Mouse (Mus musculus): ENCODE results near the gene Cdc14a. TPM values are rescaled to one million over a fixed set of nuclear protein-coding genes. Genes with fewer than 3 reads are reported as not detected.

The Cdc14a gene
- polyA plus RNA-seq, 1 experiment from 2014 or later: 8.5 TPM

GRCm38 (mm10) chr3:116409486-116409885 is 14.3 kb downstream of the Cdc14a start:
- no peak overlapping the region for H3K27ac ChIP-seq (replicated peaks)
- WGBS: 66% methylated on average over 8 of the region's 8 CpGs
- ATAC-seq (replicated peaks): no peak
- H3K4me2 ChIP-seq (replicated peaks): no peak overlapping the region
- no peak overlapping the region for H3K9ac ChIP-seq (replicated peaks)
- H3K4me1 ChIP-seq: peaks cover 10% of the 10 kb centered on the region
- no peaks in the 10 kb centered on the region for H3K9me3 ChIP-seq
- H3K4me3 ChIP-seq: no peak overlapping the region
- no peaks in the 10 kb centered on the region for H3K36me3 ChIP-seq
- H3K27me3 ChIP-seq: no peaks in the 10 kb centered on the region

DNA sequence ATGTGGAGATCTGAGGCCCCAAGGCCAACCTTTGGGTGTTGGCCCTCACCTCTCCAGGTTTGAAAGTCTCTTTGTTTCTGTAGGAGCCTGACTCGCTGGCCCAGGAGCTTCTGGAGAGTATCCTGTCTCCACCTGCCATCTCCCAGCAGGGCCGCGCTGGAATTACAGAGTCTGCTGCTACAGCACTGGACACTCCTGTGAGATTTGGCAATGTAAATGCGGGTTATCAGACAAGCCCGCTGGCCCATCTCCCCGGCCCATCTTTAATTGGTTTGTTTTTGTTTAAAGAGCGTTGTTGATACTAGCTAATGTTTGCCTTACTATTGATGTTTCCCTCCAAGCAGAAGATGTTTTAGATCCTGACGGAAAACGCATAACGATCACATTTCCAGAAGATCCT is 15.0 kb downstream of the Cdc14a start:
- Histone ChIP-seq H3K4me3 (no peak overlapping the region), H3K36me3 (no peaks in the 10 kb centered on the region), H3K4me2 (replicated peaks) (no peak overlapping the region), H3K4me1 (peaks cover 10% of the 10 kb centered on the region), H3K27ac (replicated peaks) (no peak overlapping the region), H3K9me3 (no peaks in the 10 kb centered on the region), H3K27me3 (no peaks in the 10 kb centered on the region), H3K9ac (replicated peaks) (no peak overlapping the region)
- no peak for ATAC-seq (replicated peaks)
- WGBS: 75% methylated on average over 10 of the region's 10 CpGs

GRCm38 (mm10) chr3:116405516-116405915 is 18.3 kb downstream of the Cdc14a start:
- no peak overlapping the region for H3K4me3 ChIP-seq
- no peak for ATAC-seq (replicated peaks)
- no peak overlapping the region for H3K27ac ChIP-seq (replicated peaks)
- no peaks in the 10 kb centered on the region for H3K36me3 ChIP-seq
- H3K4me1 ChIP-seq: peaks cover 10% of the 10 kb centered on the region
- H3K9ac ChIP-seq (replicated peaks): no peak overlapping the region
- 49% methylated on average over 9 of the region's 9 CpGs for WGBS
- H3K27me3 ChIP-seq: no peaks in the 10 kb centered on the region
- H3K4me2 ChIP-seq (replicated peaks): no peak overlapping the region
- no peaks in the 10 kb centered on the region for H3K9me3 ChIP-seq

DNA sequence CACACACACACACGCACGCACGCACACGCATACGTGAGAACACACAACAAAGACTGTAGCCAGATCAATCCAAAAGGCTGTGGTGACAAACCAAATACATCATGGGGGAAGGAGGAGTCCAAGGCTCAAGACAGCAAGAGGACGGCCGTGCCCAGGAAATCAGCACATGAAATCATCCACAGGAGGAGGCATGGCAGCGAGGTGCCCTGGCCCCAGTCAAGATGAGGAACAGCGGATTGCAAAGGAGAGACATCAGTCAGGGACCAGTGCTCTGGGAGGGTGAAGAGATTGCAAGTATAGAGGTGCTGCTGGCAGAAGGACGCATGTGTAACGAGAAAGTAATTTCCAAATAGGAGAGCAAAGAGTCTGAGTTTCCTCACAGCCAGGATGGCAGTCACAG is 22.4 kb downstream of the Cdc14a start:
- 0 out of 2 replicates have a peak, but pooled peaks have one; percentile 7 for ATAC-seq (replicated peaks)
- Histone ChIP-seq H3K4me2 (replicated peaks) (no peak overlapping the region), H3K27ac (replicated peaks) (no peak overlapping the region), H3K9ac (replicated peaks) (no peak overlapping the region), H3K9me3 (no peaks in the 10 kb centered on the region), H3K27me3 (no peaks in the 10 kb centered on the region), H3K36me3 (no peaks in the 10 kb centered on the region), H3K4me1 (peaks cover 30% of the 10 kb centered on the region), H3K4me3 (no peak overlapping the region)
- WGBS: 70% methylated on average over 11 of the region's 11 CpGs

DNA sequence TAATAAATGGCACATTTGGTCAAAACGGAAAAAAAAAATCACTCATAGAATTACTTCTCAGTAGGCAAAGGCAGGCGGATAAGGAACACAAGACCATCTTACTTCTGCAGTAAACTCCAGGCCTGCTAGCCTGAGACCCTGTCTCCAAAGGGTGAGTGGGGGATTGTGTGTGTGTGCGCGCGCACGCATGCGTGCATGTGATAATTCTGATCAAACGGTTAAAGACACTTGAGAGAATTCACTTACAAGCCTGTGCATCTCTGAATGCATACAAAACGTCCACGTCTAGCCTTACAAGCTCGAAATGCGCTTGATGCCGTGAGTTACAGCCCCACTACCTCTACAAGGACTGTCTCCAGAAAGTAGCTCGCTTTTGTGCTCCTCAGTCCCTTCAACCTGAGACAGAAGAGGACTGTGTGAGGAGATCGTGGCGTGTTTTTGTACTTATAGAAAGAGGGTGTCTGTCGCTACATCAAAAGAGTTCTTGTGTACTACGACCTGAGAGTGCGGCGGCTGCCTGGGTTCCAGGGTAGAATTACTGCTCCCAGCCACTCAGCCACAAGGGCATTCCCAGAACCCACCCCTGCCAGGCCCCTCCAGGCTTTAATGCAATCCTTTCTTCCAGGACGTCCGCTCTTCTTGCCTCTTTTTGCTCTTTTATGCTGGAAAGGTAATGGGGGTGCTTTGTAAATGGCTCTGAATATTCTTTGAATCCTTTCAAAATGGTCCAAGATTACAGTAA is 24.3 kb downstream of the Cdc14a start:
- WGBS: 12% methylated on average over 22 of the region's 22 CpGs
- H3K27me3 ChIP-seq: no peaks in the 10 kb centered on the region
- peak overlapping the region; percentile 30 for H3K4me3 ChIP-seq
- peak overlapping the region; percentile 44 for H3K9ac ChIP-seq (replicated peaks)
- peaks cover 28% of the 10 kb centered on the region for H3K4me1 ChIP-seq
- H3K27ac ChIP-seq (replicated peaks): peak overlapping the region; percentile 76
- ATAC-seq (replicated peaks): peak; percentile 75
- H3K4me2 ChIP-seq (replicated peaks): peak overlapping the region; percentile 43
- H3K9me3 ChIP-seq: no peaks in the 10 kb centered on the region
- H3K36me3 ChIP-seq: no peaks in the 10 kb centered on the region

- peak overlapping the region; percentile 11 for H3K4me2 ChIP-seq (replicated peaks)
- H3K36me3 ChIP-seq: no peaks in the 10 kb centered on the region
- no peak overlapping the region for H3K9ac ChIP-seq (replicated peaks)
- H3K4me3 ChIP-seq: no peak overlapping the region
- H3K4me1 ChIP-seq: peaks cover 28% of the 10 kb centered on the region
- 59% methylated on average over 10 of the region's 10 CpGs for WGBS
- no peaks in the 10 kb centered on the region for H3K9me3 ChIP-seq
- 0 out of 2 replicates have a peak, but pooled peaks have one; percentile 23 for ATAC-seq (replicated peaks)
- peak overlapping the region; percentile 65 for H3K27ac ChIP-seq (replicated peaks)
- no peaks in the 10 kb centered on the region for H3K27me3 ChIP-seq
Observed at GRCm38 (mm10) chr3:116398543-116398942, 25.3 kb downstream of the Cdc14a start.

- H3K9ac ChIP-seq (replicated peaks): 0 out of 2 replicates have a peak overlapping the region, but pooled peaks have one; percentile 10
- H3K4me3 ChIP-seq: no peak overlapping the region
- H3K36me3 ChIP-seq: no peaks in the 10 kb centered on the region
- peaks cover 28% of the 10 kb centered on the region for H3K4me1 ChIP-seq
- peak; percentile 55 for ATAC-seq (replicated peaks)
- H3K27me3 ChIP-seq: no peaks in the 10 kb centered on the region
- peak overlapping the region; percentile 11; the same call in 1 of the 2 replicates for H3K4me2 ChIP-seq (replicated peaks)
- peak overlapping the region; percentile 65 for H3K27ac ChIP-seq (replicated peaks)
- no peaks in the 10 kb centered on the region for H3K9me3 ChIP-seq
- WGBS: 25% methylated on average over 7 of the region's 7 CpGs
Observed at GRCm38 (mm10) chr3:116397976-116398375, 25.9 kb downstream of the Cdc14a start.

GRCm38 (mm10) chr3:116397341-116397740 is 26.5 kb downstream of the Cdc14a start:
- no peak for ATAC-seq (replicated peaks)
- 72% methylated on average over 6 of the region's 6 CpGs for WGBS
- 0 out of 2 replicates have a peak overlapping the region, but pooled peaks have one; percentile 65 for H3K27ac ChIP-seq (replicated peaks)

DNA sequence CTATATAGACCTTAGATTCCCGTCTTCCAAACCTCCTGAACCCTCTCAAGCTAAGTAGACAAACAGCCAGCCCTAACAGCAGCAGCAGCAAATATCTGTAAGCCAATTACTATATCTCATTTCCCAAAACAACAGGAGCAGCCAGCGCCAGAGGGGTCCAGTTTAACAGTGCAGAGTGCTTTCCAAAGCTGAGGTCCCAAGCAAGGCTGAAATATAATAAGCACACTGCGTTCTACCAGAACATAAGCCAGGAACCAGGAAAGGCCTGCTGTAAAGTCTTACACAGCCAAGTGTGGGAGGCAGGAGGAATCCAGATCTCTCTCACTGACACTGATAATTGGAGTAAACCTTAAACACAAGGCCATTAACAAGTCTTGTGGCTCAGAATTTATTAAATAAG is 27.3 kb downstream of the Cdc14a start:
- H3K9ac ChIP-seq (replicated peaks): no peak overlapping the region
- WGBS: 72% methylated on average over 3 of the region's 3 CpGs
- H3K4me3 ChIP-seq: no peak overlapping the region
- peaks cover 28% of the 10 kb centered on the region for H3K4me1 ChIP-seq
- no peak for ATAC-seq (replicated peaks)
- no peaks in the 10 kb centered on the region for H3K27me3 ChIP-seq
- no peaks in the 10 kb centered on the region for H3K9me3 ChIP-seq
- H3K4me2 ChIP-seq (replicated peaks): no peak overlapping the region
- H3K36me3 ChIP-seq: no peaks in the 10 kb centered on the region
- H3K27ac ChIP-seq (replicated peaks): no peak overlapping the region

More at GRCm38 (mm10) chr3:116397341-116397740, 26.5 kb downstream of the Cdc14a start:
- Histone ChIP-seq H3K9me3 (no peaks in the 10 kb centered on the region), H3K4me1 (peaks cover 28% of the 10 kb centered on the region), H3K4me3 (no peak overlapping the region), H3K4me2 (replicated peaks) (no peak overlapping the region), H3K9ac (replicated peaks) (no peak overlapping the region), H3K36me3 (no peaks in the 10 kb centered on the region), H3K27me3 (no peaks in the 10 kb centered on the region)

DNA sequence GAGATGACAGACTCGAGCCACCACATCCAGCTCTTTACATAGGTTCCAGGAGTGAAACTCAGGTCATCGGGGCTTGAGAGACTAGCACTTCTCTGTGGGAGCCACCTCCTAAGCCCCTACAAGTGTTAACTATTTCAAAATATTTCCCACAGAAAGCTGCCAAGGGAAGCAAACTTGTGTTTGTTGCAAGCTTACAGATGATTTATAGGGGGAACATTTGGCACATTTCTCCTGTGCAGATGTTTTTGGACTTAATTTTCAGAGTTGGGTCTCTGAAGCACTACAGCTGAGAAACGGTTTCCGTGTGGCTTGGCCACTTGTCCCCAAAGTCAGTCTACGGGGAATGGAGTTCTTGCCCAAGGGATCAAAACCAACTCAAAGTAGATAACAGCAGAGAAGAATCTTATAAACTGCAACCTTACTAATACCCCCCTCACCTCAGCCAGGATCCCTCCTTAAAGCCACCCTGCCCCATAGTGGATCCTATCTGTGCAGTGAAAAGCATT is 28.9 kb downstream of the Cdc14a start:
- Histone ChIP-seq H3K9me3 (no peaks in the 10 kb centered on the region), H3K36me3 (no peaks in the 10 kb centered on the region), H3K4me2 (replicated peaks) (no peak overlapping the region), H3K4me3 (no peak overlapping the region), H3K27me3 (no peaks in the 10 kb centered on the region), H3K9ac (replicated peaks) (no peak overlapping the region), H3K27ac (replicated peaks) (no peak overlapping the region), H3K4me1 (peaks cover 22% of the 10 kb centered on the region)
- 82% methylated on average over 5 of the region's 5 CpGs for WGBS
- no peak for ATAC-seq (replicated peaks)

DNA sequence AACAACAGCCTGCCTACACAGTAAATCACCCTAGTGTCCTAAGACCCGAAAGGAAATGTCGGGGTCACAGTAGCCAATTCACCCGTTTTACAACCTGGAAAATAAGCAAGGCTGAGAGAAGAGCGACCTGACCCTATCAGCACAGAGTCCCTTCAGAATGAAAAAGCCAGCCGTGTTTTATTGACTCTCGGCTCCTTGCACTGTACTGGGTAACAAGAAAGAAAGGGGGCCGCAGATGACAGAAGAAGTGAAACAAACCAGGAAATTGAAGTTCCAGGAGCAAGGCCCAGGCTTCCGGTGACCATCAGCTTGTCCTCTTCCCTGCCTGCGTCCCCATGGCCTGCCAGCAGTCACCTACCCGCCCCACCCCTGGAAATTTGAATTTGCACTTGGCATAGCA is 32.4 kb downstream of the Cdc14a start:
- no peaks in the 10 kb centered on the region for H3K4me1 ChIP-seq
- H3K27ac ChIP-seq (replicated peaks): no peak overlapping the region
- WGBS: 93% methylated on average over 10 of the region's 10 CpGs
- H3K9me3 ChIP-seq: no peaks in the 10 kb centered on the region
- H3K4me2 ChIP-seq (replicated peaks): no peak overlapping the region
- no peak overlapping the region for H3K9ac ChIP-seq (replicated peaks)
- no peaks in the 10 kb centered on the region for H3K36me3 ChIP-seq
- ATAC-seq (replicated peaks): no peak
- no peak overlapping the region for H3K4me3 ChIP-seq
- no peaks in the 10 kb centered on the region for H3K27me3 ChIP-seq

DNA sequence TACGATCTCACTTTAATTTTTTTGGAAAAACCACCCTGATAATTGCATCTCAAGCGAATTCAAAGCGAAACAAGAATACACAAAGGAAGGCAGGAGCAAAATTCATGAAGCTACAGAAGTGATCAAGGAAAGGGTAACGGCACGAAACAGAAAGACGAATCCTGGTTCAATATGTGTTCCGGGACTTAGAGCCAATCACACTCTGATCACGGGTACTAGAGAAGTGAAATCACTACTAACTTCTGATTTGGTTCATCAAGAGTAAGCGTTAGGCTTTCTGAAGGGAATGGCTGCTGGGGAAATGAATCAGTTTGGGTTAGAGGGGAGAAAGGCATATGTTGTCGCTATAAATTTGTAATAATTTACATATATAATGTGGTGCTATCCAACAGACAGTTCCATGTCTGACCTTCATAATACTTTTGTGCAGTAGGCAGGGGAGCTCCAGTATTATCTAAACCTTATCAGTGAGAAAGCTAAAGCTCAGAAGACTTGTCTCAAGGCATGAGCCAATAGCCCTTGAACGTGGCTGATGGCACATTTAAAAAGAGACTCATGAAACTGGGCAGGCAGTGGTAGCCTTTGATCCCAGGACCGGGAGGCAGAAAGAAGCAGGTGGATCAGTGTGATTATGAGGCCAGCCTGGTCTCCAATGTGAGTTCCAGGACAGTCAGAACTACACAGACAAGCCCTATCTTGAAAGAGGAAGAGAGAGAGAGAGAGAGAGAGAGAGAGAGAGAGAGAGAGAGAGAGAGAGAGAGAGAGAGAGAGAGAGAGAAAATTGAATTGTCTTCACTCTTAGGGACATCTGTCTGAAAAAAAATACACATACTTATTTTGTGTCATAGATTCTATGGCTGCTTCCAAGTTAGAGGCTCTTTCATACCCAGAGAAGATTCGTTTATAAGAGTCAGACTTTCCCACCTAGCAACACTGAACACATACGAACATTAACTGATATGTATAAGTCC is 34.0 kb downstream of the Cdc14a start:
- Histone ChIP-seq H3K4me1 (no peaks in the 10 kb centered on the region), H3K27me3 (no peaks in the 10 kb centered on the region), H3K36me3 (no peaks in the 10 kb centered on the region), H3K9ac (replicated peaks) (no peak overlapping the region), H3K4me3 (no peak overlapping the region), H3K4me2 (replicated peaks) (no peak overlapping the region), H3K27ac (replicated peaks) (no peak overlapping the region), H3K9me3 (no peaks in the 10 kb centered on the region)
- WGBS: 90% methylated on average over 14 of the region's 14 CpGs
- no peak for ATAC-seq (replicated peaks)

All from forebrain, embryonic 15.5 days (tissue).